Mouse (Mus musculus) intestine, postnatal 0 days (tissue): ENCODE measurements at regions not wholly inside any gene's neighbourhood (a gene's known extent, or its start where the extent isn't known, plus 50 kb on each side); places are given as distances from the start of the nearest gene placed in this dataset.

Experiments
- ATAC-seq: fragments of 200-750 bp; cut with Nextera tagmentation; 2 replicates; pipeline ENCODE4 v1.8.0; 2017; ENCODE audit warnings: mild to moderate bottlenecking, moderate TSS enrichment, moderate library complexity
- H3K27ac ChIP-seq: fragments of 300-500 bp; sonication (generic); 2 replicates; pipeline ENCODE4 v1.5.1; 2014; ENCODE audit warnings: mild to moderate bottlenecking, low read depth, low read length, moderate library complexity
- H3K27me3 ChIP-seq: fragments of 300-500 bp; sonication (generic); replicated peaks from 2 replicates; pipeline ENCODE4 v1.6.1; 2014; ENCODE audit warnings: low read length, mixed read lengths; ENCODE audit not compliant: control insufficient read depth, insufficient read depth
- H3K36me3 ChIP-seq: fragments of 300-500 bp; sonication (generic); 2 replicates; pipeline ENCODE4 v1.6.1; 2014; ENCODE audit warnings: mild to moderate bottlenecking, moderate library complexity; ENCODE audit not compliant: control insufficient read depth, insufficient read depth
- H3K4me1 ChIP-seq: fragments of 300-500 bp; sonication (generic); replicated peaks from 2 replicates; pipeline ENCODE4 v1.6.1; 2014; ENCODE audit warnings: antibody characterized with exemption, low read length, mixed read lengths; ENCODE audit not compliant: control insufficient read depth, insufficient read depth
- H3K4me2 ChIP-seq: fragments of 300-500 bp; sonication (generic); replicated peaks from 2 replicates; pipeline ENCODE4 v1.6.1; 2014; ENCODE audit warnings: low read depth, mild to moderate bottlenecking, moderate library complexity
- H3K4me3 ChIP-seq: fragments of 300-500 bp; sonication (generic); 2 replicates; pipeline ENCODE4 v1.5.1; 2014; ENCODE audit warnings: low read depth, low read length
- H3K9ac ChIP-seq: fragments of 300-500 bp; sonication (generic); 2 replicates; pipeline ENCODE4 v1.6.1; 2014; ENCODE audit warnings: mild to moderate bottlenecking, low read depth, low read length
- H3K9me3 ChIP-seq: fragments of 300-500 bp; sonication (generic); 2 replicates; pipeline ENCODE4 v1.6.1; 2016; ENCODE audit warnings: mixed run types; ENCODE audit not compliant: control insufficient read depth
- CTCF ChIP-seq: sonication (generic); IDR thresholded peaks from 2 replicates; pipeline ENCODE4 v1.5.1; 2016; ENCODE audit warnings: low read depth, mild to moderate bottlenecking, control low read depth, antibody characterized with exemption, moderate library complexity
- WGBS: fragments of 180-500 bp; shearing (Covaris S2); extraction: QIAGEN DNeasy Blood & Tissue Kit; methylation state at CpG from one replicate; pipeline ENCODE4 v1.1.7; 2014; 5-methylcytosine and 5-hydroxymethylcytosine counted together

DNA sequence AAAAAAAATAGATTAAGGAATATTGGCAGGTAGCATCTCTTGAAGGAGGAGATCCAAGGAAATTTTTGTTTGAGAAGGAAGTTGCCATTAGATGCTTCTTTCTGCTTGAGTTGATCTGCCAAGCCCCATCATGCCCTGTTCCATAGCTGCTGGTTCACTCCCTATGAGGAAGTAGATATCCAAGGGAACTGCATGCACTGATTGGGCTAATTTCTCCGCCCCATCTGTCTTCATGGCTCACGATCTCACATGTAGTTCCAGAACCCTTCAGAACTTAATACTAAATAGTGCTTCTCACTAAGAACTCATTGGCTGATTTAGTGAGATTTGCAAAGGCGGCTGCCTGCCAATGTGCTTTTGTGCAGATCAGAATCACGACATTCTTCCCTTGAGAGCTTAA is 258.6 kb downstream of the Brinp2 start:
- H3K4me2 ChIP-seq, result no peak overlapping the region
- H3K4me3 ChIP-seq, result no peak overlapping the region
- no peaks in the 10 kb centered on the region for H3K4me1 ChIP-seq
- ATAC-seq, result no peak
- H3K9me3 ChIP-seq, result no peaks in the 10 kb centered on the region
- no peak overlapping the region for H3K9ac ChIP-seq
- no peaks in the 10 kb centered on the region for H3K27me3 ChIP-seq
- H3K27ac ChIP-seq, result no peak overlapping the region
- H3K36me3 ChIP-seq, result no peaks in the 10 kb centered on the region
- no peak for TF ChIP-seq CTCF
- WGBS, result 74% methylated on average over 4 of the region's 4 CpGs

DNA sequence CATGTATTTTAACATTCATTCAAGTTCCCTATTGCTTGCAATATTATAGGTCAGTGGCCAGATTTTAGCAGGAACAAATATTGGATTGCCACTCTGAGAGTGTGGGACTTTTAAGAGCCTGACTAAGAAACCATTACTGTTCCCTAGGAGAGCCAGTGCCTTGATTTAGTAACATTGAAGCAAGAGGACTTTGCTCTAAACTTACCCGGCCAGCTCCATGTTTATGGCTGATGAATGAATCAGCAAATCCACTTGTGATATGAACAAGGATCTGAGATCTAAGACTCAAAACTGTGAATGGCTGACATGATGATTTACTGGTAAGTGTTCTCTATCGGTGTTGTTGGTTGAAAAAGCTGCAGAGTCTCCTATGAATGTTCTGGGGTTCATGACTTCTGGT is 236.4 kb downstream of the Brinp2 start:
- no peak for TF ChIP-seq CTCF

DNA sequence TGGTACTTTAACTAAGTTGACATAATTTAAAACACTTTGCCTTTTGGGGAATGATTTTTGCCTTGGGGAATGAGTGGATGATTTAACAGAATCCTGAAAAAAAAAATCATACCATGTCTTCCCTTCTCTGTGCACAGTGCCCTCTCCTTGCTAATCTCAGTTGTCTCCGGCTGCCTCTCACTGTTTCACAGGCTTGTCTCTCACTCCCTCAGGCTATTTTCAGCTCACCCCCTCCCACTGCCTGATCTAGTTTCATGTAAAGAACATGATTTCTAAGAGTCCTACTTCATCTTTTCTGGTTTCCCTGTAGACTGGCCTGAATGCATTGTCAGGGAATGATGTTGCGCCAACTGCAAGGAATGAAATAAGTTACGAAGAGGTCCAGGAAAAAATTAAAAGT is 231.2 kb downstream of the Brinp2 start:
- Histone ChIP-seq H3K4me2 (no peak overlapping the region), H3K9ac (no peak overlapping the region), H3K9me3 (no peaks in the 10 kb centered on the region), H3K36me3 (no peaks in the 10 kb centered on the region), H3K27ac (no peak overlapping the region), H3K4me3 (no peak overlapping the region), H3K4me1 (no peaks in the 10 kb centered on the region), H3K27me3 (no peaks in the 10 kb centered on the region)
- ATAC-seq, result no peak
- WGBS, result 90% methylated on average over 3 of the region's 3 CpGs
- no peak for TF ChIP-seq CTCF

More for the DNA sequence above, 236.4 kb downstream of the Brinp2 start:
- Histone ChIP-seq H3K4me1 (no peaks in the 10 kb centered on the region), H3K4me2 (no peak overlapping the region), H3K4me3 (no peak overlapping the region), H3K9ac (no peak overlapping the region), H3K9me3 (no peaks in the 10 kb centered on the region), H3K27me3 (no peaks in the 10 kb centered on the region), H3K27ac (no peak overlapping the region), H3K36me3 (no peaks in the 10 kb centered on the region)
- peak; percentile 79 for ATAC-seq
- WGBS, result 46% methylated on average over 2 of the region's 2 CpGs

DNA sequence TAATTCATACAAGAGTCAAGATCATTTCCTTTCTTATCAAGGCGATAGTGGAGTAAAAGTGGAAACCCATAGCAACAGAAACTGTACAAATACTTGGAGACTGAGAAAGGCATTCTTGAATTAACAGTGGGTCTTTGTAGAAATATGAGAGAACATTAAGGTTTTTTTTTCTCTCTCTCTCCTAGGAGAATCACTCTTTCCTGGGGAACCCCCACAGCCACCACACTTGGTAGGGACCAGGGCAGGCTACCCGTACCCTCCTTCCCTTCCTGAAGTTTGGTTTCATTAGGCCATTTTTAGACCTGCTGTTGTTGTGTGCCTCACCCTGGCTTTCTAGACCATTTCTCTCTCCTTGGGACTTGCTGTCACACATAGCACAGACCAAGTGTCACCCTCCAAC is 229.9 kb downstream of the Brinp2 start:
- no peak overlapping the region for H3K4me2 ChIP-seq
- H3K4me1 ChIP-seq, result no peaks in the 10 kb centered on the region
- H3K4me3 ChIP-seq, result no peak overlapping the region
- no peak overlapping the region for H3K27ac ChIP-seq
- no peak for TF ChIP-seq CTCF
- no peak for ATAC-seq
- 86% methylated on average over 2 of the region's 2 CpGs for WGBS
- no peaks in the 10 kb centered on the region for H3K27me3 ChIP-seq
- H3K36me3 ChIP-seq, result no peaks in the 10 kb centered on the region
- H3K9ac ChIP-seq, result no peak overlapping the region
- H3K9me3 ChIP-seq, result no peaks in the 10 kb centered on the region

DNA sequence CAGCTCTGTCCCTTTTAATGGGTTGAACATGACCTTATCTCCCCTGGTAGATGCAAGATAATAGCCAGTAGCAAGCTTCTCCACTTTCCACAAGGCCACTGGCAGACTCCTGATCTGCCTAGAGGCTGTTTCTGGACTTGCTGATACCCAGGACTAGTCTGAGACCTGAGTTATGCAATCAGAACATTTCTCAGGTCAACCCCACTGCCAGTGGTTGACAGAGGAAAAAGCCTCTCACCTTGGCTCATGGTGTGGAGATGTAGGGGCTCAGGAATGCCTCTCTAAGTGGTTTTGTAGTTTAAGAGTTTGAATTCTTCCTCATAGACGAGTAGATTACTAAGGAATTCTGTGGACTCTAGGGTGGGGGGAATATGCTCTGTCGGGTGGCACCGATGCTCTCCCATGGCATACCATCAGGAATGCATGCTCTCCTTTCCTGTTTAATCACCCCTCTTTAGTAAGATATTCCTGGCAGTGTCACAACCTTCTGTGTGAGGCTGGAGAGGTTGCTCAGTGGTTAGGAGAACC is 226.8 kb downstream of the Brinp2 start:
- WGBS, result 82% methylated on average over 3 of the region's 3 CpGs
- Histone ChIP-seq H3K4me1 (no peaks in the 10 kb centered on the region), H3K4me2 (no peak overlapping the region), H3K27ac (no peak overlapping the region), H3K9me3 (no peaks in the 10 kb centered on the region), H3K9ac (no peak overlapping the region), H3K27me3 (no peaks in the 10 kb centered on the region), H3K4me3 (no peak overlapping the region), H3K36me3 (no peaks in the 10 kb centered on the region)
- no peak for ATAC-seq
- TF ChIP-seq CTCF, result no peak

DNA sequence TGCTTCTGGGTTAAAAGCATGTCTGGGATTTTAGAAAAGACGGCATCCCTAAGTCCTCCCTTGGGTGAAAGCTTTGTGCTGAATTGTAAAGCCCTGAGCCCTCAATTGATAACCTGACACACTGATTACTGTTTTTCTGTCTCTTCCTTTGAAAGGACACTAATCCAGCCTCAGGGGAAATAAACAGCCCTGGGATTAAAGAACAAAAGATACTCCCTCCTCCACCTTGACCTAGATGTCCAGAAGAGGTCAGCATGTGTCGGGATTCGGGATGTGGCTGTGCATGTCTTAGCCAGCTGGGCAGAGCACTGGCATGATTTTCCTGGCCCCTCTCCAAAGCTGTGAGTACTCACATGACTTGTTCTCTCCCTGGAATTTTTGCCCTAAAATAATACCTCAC is 208.6 kb downstream of the Brinp2 start:
- H3K4me1 ChIP-seq, result no peaks in the 10 kb centered on the region

DNA sequence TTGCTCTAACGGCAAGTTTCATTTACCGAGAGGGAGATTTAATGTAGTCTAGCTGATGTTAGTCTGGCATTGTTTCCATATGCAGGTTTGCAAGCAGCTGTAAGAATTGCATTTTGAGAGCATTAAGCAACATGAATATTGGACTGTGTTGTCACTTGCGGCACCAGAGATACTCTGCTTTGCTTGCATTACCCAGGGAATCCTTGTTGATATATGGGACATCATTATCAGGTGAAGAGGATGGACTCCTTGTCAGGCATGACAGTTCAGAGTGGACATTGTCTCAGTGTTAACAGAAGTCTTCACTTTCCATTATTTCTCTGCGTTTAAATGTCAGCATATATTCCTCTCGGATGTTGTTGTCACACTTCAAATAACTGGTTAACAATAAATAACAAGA is 208.1 kb downstream of the Brinp2 start:
- Histone ChIP-seq H3K9ac (no peak overlapping the region), H3K27ac (no peak overlapping the region), H3K4me1 (no peaks in the 10 kb centered on the region), H3K4me3 (no peak overlapping the region), H3K36me3 (no peaks in the 10 kb centered on the region), H3K9me3 (no peaks in the 10 kb centered on the region), H3K27me3 (no peaks in the 10 kb centered on the region), H3K4me2 (no peak overlapping the region)
- 85% methylated on average over 5 of the region's 5 CpGs for WGBS
- no peak for ATAC-seq
- TF ChIP-seq CTCF, result no peak

More for the DNA sequence above, 208.6 kb downstream of the Brinp2 start:
- H3K4me3 ChIP-seq, result no peak overlapping the region
- H3K9ac ChIP-seq, result no peak overlapping the region
- no peaks in the 10 kb centered on the region for H3K36me3 ChIP-seq
- WGBS, result 21% methylated on average over 3 of the region's 3 CpGs
- no peak for ATAC-seq
- H3K27ac ChIP-seq, result no peak overlapping the region
- H3K27me3 ChIP-seq, result no peaks in the 10 kb centered on the region
- TF ChIP-seq CTCF, result no peak
- no peak overlapping the region for H3K4me2 ChIP-seq
- H3K9me3 ChIP-seq, result no peaks in the 10 kb centered on the region
